Mouse (Mus musculus) left cerebral cortex, adult 11 months (tissue): Measurements from ENCODE around the gene Fzd10.

ENCODE experiments used
- DNase-seq: peaks from one replicate; pipeline ENCODE4 v3.0.0; 2022; ENCODE audit warnings: low spot score

Gene Fzd10

GRCm38 (mm10) chr5:128601036-128602019, 684 bp downstream of the Fzd10 start:
- no peak for DNase-seq

DNA sequence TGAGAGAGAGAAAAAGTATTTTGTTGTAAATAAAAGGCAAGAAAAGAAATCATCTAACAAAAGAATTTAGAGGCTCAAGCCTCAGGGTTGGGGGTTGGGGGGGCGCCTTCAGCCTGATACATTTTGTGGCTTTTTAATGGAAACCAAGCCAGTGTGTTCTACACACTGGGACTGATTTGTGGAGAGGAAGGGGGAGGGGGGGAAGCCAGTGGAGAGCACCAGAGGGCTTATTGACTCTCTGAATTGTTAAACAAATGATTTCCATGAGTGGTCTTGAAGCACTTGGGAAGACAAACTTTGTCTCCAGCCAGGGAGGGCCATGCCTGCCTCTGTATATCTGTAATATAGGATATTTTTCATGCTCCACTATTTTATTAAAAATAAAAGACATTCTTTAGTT, 3.0 kb downstream of the Fzd10 start:
- no peak for DNase-seq

DNA sequence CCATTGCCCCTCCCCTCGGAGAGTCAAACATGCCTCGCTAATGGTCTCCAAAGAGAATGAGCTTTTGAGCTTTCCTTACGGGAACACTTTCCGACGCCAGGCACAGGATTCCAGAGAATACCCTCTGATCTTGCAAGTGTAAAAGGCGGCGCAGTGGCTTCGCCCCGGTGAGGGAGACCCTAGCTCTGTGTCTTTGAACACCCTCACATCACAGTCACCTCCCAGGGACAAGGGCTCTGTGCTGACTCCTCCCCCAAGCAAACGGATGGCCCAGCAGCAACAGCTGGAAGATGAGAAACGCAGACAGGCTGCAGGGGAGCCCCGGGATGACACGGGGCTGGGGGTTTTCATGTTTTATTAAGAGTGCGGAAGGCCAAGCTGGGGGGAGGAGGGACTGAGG, 6.0 kb downstream of the Fzd10 start:
- DNase-seq = no peak

DNA sequence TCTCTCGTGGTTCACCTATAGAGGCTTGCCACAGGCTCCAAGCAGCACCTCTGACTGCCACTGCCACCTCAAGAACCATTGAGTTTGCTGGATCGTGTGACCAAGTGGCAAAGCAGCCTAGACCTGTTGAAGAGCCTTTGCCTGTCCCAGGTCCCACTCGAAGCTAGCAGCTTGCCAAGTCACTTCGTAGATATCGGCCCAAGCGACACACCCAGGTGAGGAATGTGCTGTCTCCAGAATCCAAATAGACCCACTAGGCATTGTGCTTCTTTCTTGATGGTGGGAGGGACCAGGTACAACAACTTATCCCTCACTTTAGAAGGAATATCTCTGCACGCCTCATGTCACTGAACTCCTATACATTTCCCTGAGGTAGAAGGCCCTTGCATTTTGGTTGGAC, 8.4 kb downstream of the Fzd10 start:
- no peak for DNase-seq

DNA sequence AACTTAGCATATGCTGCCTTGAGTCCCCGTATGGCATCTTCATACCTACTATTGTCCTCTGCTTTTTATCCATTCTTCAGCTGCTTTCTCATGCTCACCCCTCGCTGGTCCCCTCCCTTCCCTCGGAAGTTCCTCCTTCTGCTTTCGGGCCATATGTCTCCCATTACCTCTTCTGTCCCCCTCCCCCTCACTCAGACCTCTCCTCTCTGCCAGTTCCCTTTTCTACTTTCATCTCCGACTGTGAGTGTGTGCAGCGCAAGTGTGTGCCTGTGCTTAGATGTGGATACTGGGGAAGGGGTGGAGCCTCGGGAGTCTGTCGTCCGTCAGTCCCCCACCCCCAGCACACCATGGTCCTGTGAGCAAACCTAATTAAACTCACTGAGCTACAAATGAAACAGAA, 17.0 kb downstream of the Fzd10 start:
- no peak for DNase-seq

GRCm38 (mm10) chr5:128619987-128620386, 19.3 kb downstream of the Fzd10 start:
- no peak for DNase-seq

- no peak for DNase-seq
Observed at GRCm38 (mm10) chr5:128620408-128620807, 19.8 kb downstream of the Fzd10 start.

DNA sequence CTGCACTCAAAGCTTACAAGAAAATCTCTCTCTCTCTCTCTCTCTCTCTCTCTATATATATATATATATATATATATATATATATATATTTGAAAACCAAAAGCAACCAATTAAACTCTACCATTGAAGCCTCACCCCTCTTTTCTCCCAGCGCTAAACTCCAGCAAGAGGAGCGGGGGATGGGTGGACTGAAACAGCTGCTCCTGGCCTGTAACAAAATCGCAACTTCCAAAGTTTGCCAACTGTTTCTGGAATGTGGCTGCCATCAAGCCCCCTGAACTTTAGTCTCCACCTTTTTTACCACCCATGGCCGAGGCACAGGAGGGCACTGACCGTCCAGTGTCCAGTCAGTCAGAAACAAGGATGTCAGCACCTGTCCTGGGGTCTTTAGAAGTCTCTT, 27.1 kb downstream of the Fzd10 start:
- no peak for DNase-seq

GRCm38 (mm10) chr5:128636648-128637047, 36.0 kb downstream of the Fzd10 start:
- DNase-seq = no peak

GRCm38 (mm10) chr5:128637071-128638015, 36.7 kb downstream of the Fzd10 start:
- no peak for DNase-seq

GRCm38 (mm10) chr5:128638716-128639115, 38.1 kb downstream of the Fzd10 start:
- no peak for DNase-seq

GRCm38 (mm10) chr5:128643065-128643464, 42.4 kb downstream of the Fzd10 start:
- no peak for DNase-seq

GRCm38 (mm10) chr5:128645720-128646119, 45.1 kb downstream of the Fzd10 start:
- no peak for DNase-seq

GRCm38 (mm10) chr5:128646286-128646685, 45.6 kb downstream of the Fzd10 start:
- DNase-seq = no peak

DNA sequence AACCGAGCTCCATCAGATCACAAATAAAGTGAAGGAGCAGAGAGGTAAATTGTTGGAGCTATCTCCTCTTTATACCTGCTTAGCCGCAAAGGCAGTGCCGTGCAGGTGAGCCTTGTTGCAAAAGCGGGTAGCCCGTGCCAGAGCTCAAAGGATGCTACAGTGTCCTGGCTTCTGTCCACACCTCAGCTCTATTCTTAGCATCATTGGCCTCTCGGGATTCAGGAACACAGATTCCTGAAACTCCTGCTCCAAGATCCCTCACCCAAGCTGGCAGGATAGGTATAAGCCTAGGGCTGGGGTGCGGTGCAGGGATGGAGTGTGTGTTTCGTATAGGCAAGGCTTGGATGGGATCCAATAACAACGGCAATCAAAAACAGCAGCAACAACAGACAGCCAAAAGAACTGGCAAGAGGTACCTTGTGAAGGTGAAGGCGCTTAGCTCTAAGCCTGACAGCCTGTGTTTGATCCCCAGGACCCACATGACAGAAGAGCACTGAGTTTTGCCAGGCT, 46.6 kb downstream of the Fzd10 start:
- no peak for DNase-seq

DNA sequence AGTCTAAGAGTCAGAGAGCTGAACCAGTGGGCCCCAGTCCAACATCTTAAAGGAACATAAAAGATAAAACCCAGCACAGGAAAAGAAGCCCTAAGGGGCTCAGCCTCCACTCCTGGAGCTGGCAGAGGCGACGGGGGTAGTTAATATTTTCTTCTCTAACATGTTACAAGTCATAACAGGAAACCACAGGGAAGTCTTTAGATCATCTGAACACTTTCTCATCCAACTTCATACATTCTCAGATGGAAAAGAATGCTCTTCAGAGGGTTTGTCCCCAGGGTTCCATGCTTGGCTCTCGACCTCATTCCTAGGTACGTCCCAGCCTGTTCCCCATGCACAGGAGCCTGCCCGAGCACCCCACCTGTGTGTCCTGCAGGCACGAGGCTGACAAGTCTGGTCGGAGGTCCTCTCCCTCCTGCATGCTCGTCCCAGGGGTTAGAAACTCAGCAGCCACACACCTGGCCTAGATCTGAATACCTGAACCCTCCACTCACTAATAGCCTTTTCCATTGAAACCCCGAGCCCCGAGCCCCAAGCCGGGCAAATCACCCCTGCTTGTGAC, 48.8 kb downstream of the Fzd10 start:
- no peak for DNase-seq
